Mouse (Mus musculus) gastrocnemius, adult 2 months (tissue): ENCODE results near the gene Gna14. TPM values are rescaled to one million over a fixed set of nuclear protein-coding genes. Genes with fewer than 3 reads are reported as not detected.

Experiments used
- DNase-seq: peaks from one replicate; pipeline ENCODE4 v3.0.0; 2022
- H3K27ac ChIP-seq: fragments of 200-600 bp; 2 replicates; pipeline ENCODE4 v1.8.1; 2022; ENCODE audit warnings: mild to moderate bottlenecking
- H3K4me3 ChIP-seq: fragments of 200-600 bp; 2 replicates; pipeline ENCODE4 v1.8.1; 2022; ENCODE audit warnings: mild to moderate bottlenecking, moderate library complexity
- CTCF ChIP-seq: fragments of 200-600 bp; IDR thresholded peaks from 2 replicates; pipeline ENCODE4 v1.8.1; 2022; ENCODE audit warnings: antibody characterized with exemption, mild to moderate bottlenecking, moderate library complexity
- intact Hi-C: fragments of 180-260 bp; cut with DNase I; formaldehyde crosslinking; loops from one replicate; pipeline ENCODE4 v1.15.1; 2025
- total RNA-seq, 2 experiments: library from RNA; stranded (reverse); gene quantifications; 2 replicates each; pipeline ENCODE4 v1.2.3; 2021

Gene Gna14
- total RNA-seq, 2 experiments from 2014 or later = 1.5 to 2.0 TPM

DNA sequence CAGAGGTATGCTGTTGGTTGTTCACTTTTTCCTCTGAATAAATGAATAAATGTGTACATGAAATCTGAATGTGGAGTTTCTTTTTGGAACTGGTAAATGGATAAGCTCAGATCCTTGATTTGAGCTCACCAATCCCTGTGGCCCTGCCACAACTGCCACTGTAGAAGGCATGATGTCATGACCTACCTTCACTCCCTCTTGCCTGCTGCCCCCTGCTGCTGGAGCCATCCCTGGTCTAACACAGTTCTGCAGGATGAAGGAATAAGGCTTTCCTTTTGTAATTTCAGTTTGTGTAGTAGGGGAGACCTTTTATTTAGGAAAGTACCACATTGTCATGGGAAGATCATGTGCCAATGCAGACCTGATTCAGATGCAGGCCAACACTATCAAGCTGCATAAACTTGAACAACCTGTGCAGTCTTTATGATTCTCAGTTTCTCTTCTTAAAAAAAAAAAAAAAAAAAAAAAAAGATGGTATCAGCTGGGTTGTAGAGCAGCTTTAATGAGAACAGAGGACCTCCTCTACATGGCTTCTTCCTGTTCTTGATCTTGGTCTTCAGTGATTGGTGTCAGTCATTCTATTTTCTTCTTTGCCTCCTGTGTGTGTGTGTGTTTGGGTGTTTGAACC lies 93.8 kb downstream of the Gna14 start:
- TF ChIP-seq CTCF = peak; percentile 61

DNA sequence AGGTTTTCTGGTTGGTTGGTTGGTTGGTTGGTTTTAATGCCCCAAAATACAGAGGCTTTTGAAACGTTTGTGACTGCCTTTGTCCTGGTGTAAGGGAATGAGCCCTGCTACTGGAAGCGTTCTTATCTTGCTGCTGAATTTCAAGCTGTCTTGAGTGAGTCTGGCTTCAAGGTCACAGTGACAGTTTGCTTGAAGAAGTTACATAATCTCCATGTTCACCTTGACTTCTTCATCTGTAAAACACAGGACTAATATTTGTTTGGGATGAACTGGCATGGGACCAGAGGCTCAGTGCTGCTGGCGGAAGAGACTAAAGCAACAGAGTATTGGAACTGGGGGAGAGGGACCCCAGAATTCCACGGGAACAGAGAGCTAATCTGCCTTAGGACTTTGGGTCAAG lies 94.4 kb downstream of the Gna14 start:
- intact Hi-C loops = no loop called here
- TF ChIP-seq CTCF = no peak
- Histone ChIP-seq H3K4me3 (no peak overlapping the region), H3K27ac (no peak overlapping the region)
- DNase-seq = no peak

More for the DNA sequence above, 93.8 kb downstream of the Gna14 start:
- DNase-seq = peak; percentile 46
- intact Hi-C loops = no loop called here
- no peak overlapping the region for H3K4me3 ChIP-seq
- H3K27ac ChIP-seq = no peak overlapping the region

- Histone ChIP-seq H3K27ac (no peak overlapping the region), H3K4me3 (no peak overlapping the region)
- intact Hi-C loops = no loop called here
- TF ChIP-seq CTCF = no peak
- no peak for DNase-seq
Observed at GRCm38 (mm10) chr19:16534311-16534710, 98.7 kb downstream of the Gna14 start.

DNA sequence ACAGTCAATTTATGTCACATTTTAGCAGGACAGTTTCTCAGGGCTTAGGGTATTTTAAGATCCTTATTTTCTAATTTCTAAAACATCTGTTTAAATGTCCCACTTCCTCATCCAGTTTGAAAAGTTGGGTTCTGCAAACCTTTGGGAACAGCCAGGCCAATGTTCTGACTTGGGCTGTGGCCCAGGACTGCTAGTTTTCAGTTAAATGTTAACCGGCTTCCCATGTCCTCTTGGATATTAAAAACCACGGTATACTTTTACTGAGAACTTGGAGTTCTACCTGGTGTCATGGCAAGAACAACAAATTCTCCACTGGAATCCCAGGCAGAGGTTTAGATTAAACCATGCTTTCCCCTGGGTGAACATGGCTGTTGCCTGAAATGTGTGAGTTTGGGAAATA lies 102.9 kb downstream of the Gna14 start:
- intact Hi-C loops = no loop called here
- Histone ChIP-seq H3K4me3 (no peak overlapping the region), H3K27ac (peak overlapping the region; percentile 67)
- TF ChIP-seq CTCF = no peak
- peak; percentile 56 for DNase-seq

DNA sequence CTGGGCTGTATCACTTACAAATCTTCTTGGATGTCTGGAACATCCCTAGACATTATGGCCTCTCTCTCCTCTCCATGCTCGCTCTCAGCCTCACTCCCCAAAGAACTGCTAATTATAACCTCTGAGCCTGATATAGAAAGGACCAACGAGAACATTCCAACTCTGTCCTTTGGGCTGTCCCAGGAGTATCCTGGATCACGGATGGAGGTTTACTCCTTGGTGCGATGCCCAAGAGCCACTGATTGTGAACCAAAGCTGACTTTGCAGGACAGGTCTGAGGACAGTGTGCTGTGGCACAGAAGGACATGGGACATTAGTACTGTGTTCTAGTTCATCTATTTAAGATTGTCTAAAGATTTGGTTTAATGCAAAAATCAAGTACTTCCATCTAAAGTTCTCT lies 108.1 kb downstream of the Gna14 start:
- TF ChIP-seq CTCF = no peak
- intact Hi-C loops = no loop called here
- Histone ChIP-seq H3K27ac (peak overlapping the region; percentile 38), H3K4me3 (no peak overlapping the region)
- no peak for DNase-seq

DNA sequence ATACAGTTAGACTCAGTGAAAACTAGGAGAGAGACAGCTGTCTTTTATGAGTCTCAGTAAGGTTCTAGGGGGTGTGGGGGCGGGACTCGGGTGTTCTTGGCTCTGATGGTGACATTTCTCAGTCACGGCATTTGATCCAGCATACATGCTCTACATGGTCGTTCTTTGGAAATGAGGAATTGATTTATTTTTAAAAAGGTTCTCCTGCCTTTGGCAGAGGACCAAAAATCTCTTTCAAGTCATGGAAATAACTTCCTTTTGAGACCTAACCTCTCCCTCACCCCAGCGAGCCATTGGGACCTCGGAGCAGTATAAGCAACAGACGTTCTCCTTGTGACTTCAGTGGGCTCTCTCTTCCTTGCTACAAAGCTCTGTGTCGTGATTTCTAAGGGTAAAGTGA lies 121.4 kb downstream of the Gna14 start:
- intact Hi-C loops = loop anchor here (5.0 kb wide), 2 partner anchors 120 to 200 kb away; partner anchors contain the start of gene Gna14
- DNase-seq = peak; percentile 29
- H3K27ac ChIP-seq = peak overlapping the region; percentile 54

DNA sequence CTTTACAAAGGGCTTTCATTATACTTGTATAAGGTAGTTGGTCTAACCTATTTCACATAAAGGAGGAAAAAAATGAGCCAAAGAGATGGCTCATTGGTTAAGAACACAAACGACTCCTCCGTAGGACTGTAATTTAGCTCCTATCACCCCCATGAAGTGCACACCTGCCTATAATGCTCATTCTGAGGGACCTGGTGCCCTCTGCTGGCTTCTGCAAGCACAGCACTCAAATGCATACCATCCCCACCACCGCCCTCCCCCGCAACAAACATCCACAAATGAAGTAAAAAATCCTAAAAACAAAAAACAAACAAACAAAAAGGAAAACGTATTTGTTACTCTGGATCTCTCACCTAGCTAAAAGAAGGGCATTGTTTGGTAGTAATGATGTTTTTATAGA lies 122.4 kb downstream of the Gna14 start:
- no peak for DNase-seq
- TF ChIP-seq CTCF = peak; percentile 71
- no peak overlapping the region for H3K27ac ChIP-seq
- H3K4me3 ChIP-seq = no peak overlapping the region
- intact Hi-C loops = loop anchor here (5.0 kb wide), 2 partner anchors 121 to 201 kb away; partner anchors contain the start of gene Gna14

More for the DNA sequence above, 121.4 kb downstream of the Gna14 start:
- no peak for TF ChIP-seq CTCF
- H3K4me3 ChIP-seq = no peak overlapping the region

DNA sequence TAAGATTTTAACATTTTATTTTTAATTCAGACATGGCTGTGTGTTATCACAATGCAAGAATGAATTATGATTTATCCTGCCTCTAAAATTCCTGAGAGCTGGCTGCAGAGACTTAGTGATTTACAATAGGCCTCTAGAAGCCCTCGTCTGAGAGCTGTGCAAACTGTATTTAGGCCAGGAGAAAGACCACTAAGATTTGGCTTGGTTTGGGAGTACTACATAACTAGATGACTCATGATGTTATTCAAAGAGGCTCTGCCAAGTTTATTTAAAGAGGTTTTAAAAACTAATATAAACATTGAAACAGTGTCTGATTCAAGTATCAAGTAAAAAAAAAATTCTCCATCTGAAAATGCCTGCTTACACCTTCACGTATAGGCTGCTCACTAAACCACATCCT lies 123.0 kb downstream of the Gna14 start:
- no peak for TF ChIP-seq CTCF
- intact Hi-C loops = loop anchor here (5.0 kb wide), 2 partner anchors 121 to 201 kb away; partner anchors contain the start of gene Gna14
- no peak for DNase-seq
- H3K27ac ChIP-seq = no peak overlapping the region
- H3K4me3 ChIP-seq = no peak overlapping the region

GRCm38 (mm10) chr19:16559243-16559896 lies 123.8 kb downstream of the Gna14 start:
- no peak overlapping the region for H3K4me3 ChIP-seq
- no peak overlapping the region for H3K27ac ChIP-seq
- intact Hi-C loops = loop anchor here (5.0 kb wide), 2 partner anchors 122 to 202 kb away; partner anchors contain the start of gene Gna14
- no peak for DNase-seq
- TF ChIP-seq CTCF = no peak

GRCm38 (mm10) chr19:16562676-16563075 lies 127.1 kb downstream of the Gna14 start:
- DNase-seq = no peak
- H3K27ac ChIP-seq = no peak overlapping the region
- intact Hi-C loops = no loop called here
- no peak for TF ChIP-seq CTCF
- H3K4me3 ChIP-seq = no peak overlapping the region

DNA sequence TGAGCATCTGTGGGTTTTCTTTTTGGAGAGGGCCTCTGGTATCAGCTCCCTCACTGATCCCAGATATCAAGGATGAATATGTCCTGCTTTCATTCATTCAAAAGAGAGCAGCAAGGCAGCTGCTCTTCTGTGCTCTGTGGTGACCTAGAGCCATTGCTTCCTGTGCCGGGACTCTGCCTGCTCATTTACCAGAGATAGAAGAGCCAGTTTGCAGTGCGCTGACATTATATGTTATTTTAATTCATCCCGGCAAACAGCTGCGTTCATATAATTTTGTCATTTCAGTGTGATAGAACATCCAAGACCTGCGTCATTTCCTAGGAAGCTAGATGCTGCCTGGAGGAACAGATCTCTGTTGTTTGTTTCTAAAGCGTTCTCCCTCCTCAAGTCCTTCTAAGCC lies 141.2 kb downstream of the Gna14 start:
- no peak for TF ChIP-seq CTCF
- no peak for DNase-seq
- H3K27ac ChIP-seq = no peak overlapping the region
- no peak overlapping the region for H3K4me3 ChIP-seq
- intact Hi-C loops = no loop called here

DNA sequence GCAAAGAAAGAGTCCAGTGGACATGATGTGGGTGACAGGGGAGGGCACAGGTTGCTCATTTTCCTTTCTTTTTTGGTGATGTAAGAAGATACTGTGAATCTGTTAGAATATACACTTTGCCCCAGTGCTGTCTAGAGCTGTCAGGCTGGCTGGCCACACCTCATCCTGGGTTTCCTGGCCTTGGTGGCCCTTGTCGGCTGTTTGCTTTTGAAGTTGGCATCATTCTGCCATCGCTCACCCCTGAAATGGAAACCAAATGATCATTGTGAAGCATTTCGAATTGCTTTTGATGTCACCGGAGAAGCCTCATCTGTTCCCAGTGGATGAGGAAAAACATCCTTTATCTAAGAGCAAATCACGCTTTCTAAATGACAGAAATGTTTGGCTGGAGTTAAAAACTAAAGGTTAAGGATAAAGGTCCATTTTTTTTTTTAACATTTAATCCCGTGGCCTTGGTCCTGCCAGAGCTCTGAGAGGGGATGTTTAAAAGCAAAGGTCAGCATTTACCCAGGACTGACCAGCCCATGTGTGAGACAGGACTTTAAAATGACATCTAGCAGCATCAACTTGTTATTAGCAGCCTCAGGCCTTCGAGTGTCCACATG lies 144.2 kb downstream of the Gna14 start:
- no peak for TF ChIP-seq CTCF
- intact Hi-C loops = no loop called here

GRCm38 (mm10) chr19:16580501-16580900 lies 144.9 kb downstream of the Gna14 start:
- TF ChIP-seq CTCF = no peak
- H3K4me3 ChIP-seq = no peak overlapping the region
- H3K27ac ChIP-seq = no peak overlapping the region
- intact Hi-C loops = no loop called here
- DNase-seq = no peak

More for the DNA sequence above, 144.2 kb downstream of the Gna14 start:
- no peak for DNase-seq
- H3K4me3 ChIP-seq = no peak overlapping the region
- no peak overlapping the region for H3K27ac ChIP-seq
